Mouse (Mus musculus): ENCODE measurements around the gene Nptxr.
A peak's percentile ranks its signal among the peaks of the same experiment; 100 is the strongest.

The Nptxr gene

DNA sequence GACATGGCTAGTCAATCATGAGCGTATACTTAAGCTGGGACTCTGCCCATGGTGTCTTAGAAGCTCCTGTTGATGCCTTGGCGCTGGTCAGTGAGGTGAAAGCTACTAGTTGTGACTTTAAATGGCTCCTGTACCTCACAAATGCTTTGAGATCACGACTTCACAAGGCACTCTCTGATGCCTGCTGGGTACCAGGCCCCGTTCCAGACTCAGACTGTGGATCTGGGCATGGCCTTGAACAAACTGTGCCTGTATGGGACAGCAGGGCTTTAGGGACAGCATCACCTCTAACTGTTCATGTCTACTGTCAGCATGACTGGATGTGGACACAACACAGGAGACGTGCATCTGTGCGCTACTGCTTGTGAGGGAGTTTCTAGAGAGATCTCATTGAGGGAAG, 13.7 kb downstream of the Nptxr start:
- no peak for DNase-seq (ENCODE audit: low spot score)

DNA sequence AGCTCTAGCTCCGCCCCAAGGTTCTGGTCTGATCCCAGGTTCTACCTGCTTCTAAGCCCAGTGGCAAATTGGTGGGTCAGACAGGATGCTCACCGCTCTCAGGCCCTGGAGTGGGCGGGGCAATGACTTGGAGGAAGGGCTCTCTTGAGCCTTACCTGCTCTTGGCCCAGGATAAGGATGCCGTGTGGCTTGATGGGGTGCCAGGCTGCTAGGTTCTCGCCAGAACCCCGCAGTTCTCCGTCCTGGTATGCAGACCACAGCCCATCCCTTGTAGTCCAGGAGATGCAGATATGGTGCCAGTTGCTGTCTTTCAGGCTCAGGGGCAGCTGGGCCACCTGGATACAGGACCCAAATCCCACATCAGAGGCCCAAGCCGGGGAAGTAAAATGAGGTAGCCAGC, 14.5 kb downstream of the Nptxr start:
- DNase-seq (ENCODE audit: low spot score) = no peak

DNA sequence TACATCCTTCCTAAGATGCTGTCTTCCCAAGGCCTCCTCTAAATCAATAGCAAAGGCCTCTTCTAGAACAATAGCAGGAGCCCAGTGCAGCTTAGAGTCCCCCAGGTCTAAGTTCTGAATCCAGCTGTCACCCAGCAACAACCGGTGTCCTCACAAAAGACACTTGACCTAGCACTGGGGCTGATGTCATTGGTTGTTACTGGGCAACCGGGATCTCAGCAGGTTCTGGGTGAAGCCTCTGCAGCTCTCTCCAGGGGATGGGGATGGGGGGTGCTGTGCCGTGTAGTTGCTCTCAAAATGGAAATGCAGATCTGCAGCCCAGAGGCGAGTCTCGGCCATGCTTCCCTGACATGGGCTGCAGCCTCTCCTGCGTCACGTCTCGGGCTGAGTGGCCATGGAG, 16.8 kb downstream of the Nptxr start:
- DNase-seq (ENCODE audit: low spot score) = no peak

DNA sequence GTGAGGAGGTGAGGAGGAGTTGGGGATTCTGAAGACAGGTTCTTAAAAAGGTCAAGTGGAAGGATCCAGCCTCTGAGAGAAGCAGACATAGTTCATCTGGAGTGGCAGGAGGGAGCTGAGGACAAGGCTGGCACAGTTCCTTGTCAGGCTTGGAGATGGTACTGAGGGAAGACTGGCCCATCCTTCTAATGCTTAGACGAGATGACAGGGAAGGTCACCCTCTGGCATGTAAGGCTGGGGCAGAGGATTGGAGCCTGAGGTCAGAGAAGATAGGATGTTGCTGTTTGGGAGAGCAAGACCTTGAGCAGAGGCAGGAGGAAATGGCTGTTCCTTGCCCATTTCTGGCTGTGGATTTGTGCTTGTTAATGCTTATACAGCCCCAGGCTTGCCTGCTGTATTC, 19.5 kb downstream of the Nptxr start:
- DNase-seq (ENCODE audit: low spot score) = no peak

DNA sequence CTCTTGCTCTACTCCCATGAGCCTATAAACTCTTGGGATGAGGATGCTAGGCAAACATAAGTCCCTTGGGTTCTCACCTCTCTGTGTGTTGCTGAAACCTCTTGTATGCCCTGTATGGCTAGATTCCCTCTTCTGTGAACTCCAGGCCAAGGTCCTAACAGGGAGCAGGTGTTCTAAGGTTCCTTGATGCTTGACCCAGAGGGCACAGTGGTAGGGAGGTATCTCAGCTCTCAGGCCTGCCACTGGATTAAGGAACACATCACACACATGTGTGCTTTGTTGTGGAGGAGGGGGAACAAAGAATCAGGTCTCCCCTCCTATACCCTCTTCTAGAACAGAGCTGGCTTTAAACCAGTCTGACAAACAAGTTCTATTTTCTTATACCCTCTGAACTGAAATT, 26.8 kb downstream of the Nptxr start, which contains the start of gene Dnal4:
Gene Dnal4 (minus strand): TSS at position 101 of the 400 bp plus-strand sequence.
- DNase-seq (ENCODE audit: low spot score) = no peak

DNA sequence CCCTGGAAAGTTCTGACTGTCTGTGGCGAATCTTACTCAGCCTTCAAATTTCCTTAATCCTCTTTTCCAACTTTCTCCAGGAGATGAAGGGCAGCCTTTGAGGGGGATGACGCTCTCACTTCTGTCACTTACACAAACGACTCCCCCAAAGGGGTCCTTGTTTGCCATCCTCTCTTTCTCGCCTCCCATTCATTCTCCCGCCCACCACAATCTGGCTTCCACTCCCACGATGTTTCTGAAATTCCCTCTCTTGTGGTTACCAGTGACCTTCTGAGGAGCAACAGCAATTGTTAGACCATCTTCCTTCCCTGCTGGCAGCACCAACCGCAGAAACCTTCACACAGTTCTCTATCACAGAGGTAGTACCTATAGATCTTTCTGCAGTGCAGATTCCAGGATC, 28.9 kb downstream of the Nptxr start:
- no peak for DNase-seq (ENCODE audit: low spot score)

DNA sequence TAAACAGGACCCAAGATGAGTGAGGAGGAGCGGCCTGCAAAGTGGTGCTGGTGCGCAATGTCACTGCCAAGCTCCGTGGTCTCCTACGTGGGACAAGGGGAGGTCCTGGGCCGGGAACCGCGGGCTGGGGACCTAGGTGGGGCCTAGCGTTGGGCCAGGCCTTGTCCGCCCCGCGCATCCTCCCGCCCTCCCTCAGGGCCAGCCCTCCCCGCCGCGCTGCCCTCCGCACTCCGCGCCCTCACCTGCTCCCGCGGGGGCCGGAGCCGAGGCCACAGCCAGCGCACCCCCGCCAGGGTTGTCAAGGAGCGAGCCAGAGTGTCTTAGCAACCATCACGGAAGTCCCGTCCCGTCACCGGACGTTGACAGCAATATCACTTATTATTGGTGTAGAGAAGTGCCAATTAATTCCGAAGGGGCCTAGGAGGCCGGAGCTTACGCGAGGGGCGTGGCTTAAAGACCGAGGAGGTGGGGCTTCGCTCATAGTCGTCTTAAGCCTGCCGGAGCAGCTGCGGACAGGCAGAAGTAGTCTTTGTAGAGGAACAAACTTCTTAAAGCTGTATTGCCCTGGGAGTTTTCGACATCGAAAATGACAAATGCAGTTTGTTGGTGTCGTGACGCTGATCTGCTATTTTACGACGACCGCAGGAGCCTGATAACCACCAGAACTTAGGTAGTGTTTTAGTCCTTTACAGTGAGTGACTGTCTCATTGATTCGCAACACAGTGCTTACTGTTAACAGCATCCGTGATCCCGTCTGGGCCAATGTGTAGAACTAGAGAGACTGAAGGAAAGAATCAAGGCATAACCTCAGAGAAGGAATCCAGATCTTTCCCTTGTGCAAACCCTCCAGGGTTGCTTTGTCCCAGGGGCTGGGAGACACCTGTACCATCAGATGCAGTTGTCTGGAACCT, 30.2 kb downstream of the Nptxr start:
- peak; percentile 96 for DNase-seq (ENCODE audit: low spot score)

DNA sequence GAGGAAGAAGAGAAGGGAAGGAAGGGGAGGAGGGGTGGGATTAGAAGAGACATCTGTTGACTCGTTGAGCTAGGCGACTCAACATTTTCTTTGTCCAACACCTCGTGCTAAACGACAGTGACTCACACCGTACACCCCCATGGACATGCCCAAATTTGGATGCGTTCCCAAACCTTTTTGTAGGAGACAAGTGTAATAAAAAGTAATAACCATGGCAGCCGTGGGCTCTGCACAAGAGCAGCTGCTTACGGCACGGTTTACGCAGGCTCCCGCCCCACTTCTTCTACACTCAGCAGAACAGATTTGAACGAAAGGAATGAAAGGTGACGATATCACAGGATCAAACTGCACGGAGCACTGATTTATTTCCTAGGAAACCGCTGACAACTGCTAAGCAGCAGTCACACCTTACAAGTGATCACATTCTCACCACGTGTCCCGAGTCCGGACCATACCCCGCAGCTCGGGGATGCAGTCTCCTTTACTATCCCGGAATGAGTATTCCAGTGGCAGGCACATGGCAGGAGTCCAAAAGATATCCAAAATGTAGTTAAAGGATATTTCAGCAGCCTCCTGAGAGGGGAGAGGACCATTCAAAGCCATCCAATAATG, 33.8 kb downstream of the Nptxr start:
- no peak for DNase-seq (ENCODE audit: low spot score)

DNA sequence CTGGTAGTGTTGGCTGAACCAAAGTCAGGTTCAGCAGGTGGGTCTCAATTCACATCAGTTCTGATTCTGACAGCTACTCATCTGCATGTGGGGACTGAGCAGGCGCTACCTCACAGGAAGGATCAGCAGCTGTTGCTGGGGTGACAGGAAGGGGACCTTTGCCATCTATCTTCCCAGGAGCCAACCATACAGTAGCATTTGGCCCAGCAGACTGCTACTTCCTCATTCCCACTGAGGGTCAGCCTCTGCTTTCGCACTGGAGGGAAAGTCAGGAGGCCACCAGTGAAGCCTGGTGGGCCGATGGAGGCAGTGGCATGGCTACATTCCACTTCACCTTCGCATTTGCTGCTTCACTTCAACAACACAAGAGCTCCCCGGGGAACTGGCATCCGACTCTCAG, 36.3 kb downstream of the Nptxr start:
- no peak for DNase-seq (ENCODE audit: low spot score)

DNA sequence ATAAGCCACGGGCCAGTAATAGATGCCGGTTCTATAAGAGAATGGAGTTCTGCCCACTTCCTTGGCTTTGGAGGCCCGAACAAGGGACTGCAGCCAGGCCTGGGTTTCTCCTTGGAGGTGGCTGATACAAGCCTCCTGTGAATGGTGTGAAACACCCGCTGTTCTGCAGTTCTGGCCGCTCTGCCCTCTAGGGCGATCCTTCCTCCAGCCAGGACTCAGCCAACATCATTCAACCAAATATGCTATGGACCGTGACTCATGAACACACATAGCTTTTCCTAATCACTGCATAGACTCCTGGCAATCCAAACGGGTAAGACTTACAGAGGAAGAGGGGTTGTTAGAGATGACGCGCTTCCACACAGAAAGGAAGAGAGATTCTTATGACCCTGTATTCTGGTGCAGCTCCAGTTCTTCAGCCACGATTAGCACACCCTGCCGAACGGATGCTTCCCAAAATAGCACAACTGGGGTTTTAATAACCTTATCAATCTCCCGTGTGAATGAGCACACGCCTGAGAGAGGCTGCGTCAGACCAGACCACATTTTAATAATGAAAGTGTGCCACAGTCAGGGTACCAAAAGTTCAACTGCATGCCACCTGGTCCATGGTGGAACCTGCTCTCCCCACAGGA, 37.1 kb downstream of the Nptxr start:
- DNase-seq (ENCODE audit: low spot score) = no peak

DNA sequence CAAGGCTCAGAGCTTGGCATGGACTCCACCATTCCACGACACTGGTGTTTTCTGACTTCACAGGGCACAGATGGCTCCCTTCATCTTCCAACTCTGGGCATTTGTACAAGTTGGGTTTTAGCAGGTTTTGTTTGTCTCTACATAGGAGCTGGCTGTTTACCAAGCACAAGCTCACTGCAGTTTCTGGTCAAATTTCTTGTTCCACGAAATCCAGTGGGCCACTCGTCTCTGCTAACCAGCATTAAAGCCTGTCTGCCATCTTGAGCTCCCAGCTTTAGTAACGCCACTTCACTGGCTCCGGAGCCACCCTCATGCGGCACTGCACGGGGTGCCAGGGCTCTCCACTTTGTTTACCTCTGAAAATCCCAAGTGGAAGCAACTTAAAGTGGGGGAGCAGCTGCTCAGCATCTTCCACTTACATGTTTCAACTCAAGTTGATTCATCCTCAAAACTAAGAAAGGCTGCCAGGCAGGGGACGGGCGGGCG, 37.9 kb downstream of the Nptxr start:
- DNase-seq (ENCODE audit: low spot score) = no peak

DNA sequence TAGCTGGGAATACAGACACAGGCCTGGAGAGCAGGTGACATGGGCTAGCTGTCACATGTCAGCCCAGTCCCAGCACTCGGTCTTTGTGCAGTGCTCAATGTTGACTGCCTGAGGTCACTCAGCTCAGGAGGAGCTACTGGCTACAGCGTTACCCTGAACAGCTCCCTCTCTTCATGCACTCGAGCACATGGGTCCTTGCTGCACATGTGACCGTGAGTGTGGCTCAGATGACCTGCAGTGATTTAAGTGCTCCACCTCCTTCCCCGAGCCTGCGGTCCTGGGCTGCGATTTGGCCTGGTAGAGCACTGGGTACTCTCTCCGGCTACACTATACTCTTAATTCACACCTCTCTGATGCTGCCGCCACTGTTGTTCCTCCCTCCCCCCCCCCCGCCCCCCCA, 38.4 kb downstream of the Nptxr start:
- DNase-seq (ENCODE audit: low spot score) = no peak

DNA sequence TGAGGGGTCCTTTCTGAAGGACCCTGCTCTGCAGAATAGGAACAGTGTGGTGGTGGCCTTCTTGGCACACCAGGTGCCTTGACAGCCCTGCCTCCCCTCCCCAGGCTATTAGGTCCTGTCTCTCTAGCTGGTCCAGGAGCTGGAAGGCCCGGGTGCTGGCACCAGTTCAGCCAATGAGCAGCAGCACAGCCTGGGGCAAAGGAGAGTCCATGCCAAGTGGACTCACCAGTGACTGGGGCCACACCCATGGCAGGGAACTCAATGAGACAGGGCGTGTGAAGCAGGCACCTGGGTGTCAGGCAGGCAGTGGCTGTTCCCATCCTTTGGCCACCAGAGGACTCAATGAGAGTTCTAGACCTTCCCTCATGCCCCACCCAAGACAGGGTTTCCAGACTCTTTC, 39.2 kb downstream of the Nptxr start:
- no peak for DNase-seq (ENCODE audit: low spot score)

DNA sequence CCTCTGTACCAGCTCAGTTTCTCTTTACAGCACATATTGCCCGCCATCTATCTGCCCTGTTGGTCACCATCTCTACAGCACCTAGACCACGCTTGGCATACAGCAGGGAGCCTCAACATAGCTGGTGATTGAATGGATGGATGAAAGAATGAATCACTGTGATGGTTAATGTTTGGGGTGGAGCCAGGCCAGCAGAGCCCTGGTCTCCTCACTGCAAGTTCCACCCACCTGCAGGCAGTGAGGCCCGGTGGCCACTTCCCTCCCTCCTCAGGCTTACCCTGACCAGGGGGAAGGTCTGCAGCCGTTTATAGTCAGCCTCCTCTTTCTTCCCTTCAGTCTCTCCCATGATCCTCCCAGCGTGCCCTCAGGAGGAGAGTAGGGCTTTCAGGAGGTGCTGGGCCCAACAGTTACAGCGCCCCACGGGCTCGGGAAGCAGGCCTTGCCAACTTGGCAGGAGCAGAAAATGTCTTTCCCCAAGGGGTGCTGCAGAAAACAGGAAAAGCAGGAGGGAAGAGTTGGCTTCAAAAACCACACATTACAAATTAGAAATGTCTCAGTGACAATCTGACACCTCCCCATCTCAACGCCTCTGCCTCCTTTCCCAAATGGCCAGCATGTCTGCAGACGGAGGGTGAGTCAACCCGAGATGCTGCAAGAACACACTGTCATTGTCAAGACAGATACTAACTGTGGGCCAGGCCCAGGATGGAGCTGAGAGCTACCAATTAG, 39.9 kb downstream of the Nptxr start:
- no peak for DNase-seq (ENCODE audit: low spot score)

DNA sequence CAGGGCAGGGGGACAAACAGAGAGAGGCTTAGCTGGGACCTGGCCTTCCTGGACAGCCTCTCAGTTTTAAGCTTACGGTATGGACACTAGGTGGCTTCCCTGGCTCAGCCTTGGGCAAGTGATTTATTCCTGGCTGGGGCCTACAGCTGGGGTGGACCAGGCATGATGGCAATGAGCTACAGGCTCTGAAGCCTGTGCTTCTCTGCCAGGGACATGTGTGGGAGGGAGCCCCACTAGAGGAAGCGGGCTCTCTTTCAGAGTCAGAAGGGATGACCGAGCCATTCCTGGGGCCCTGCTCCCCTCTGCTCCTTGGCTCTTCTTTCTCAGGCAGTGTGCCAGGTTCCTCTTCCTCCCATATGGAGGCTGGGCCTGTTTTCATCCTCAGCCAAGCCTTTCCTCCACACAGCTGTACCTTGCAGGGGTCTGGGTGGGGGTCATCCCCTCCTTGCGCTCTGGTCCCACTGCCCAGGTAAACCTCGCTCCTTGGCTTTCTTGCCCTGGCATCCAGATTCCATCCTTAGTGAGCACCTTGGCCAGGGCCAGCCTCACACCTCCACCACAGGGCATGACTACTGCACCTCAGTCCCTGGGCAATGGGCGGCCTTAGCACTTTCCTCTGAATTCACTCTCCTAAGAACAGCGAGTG, 40.8 kb downstream of the Nptxr start:
- no peak for DNase-seq (ENCODE audit: low spot score)

DNA sequence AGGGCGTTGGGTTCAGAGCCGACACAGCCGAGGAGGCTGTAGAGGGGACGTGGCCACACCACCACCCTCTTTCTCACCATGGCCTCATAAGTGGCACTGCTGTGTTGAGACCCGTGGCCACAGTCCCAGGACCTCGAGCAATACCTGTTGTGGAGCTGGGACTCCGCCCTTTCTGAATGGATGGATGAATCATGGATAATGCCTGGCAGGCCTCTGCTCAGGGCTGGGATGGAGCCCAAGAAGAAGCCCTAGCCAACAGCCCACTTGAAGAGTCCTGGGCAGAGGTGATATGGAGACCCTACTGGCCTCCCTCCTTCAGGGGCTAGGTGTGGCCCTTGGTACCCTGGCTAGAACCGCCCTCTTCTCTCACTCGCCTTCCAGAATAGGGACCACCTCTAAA, 41.6 kb downstream of the Nptxr start:
- no peak for DNase-seq (ENCODE audit: low spot score)

DNA sequence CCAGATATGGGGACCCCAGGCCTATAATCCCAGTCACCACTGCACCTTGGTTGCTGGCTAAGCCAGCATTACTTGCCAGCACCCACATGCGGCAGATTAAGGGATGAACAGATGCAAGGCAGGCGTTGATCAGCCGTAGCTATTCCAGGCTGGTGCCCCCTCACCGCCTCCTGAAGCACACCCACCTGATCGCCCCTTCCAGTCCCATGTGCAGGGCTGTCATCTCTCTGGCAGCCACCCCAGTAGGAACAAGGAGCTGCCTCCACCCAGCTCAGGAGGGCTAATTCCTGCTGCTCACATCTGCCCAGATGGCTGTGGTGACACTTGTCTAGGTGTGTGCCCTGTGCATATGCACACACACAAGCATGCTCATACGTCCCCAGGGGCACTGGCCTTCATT, 43.6 kb downstream of the Nptxr start:
- DNase-seq (ENCODE audit: low spot score) = no peak

DNA sequence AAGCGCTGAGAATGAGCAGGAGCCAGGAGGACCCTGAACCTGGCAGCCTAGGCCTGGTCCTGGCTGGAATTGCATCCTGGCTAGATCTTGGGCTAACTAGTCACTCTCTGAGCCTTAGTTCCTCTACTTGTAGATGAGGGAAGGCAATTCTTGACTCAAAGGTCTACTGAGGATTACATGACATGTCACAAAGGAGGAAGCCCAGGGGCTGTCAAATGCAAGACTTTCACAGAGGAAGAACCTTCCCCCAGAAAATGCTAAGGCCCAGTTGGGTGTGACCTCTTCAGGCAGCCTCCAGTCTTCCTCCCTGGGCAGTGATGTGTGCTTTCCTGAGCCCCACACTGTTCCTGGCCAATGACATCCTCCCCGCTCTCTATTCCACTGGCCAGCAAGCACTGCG, 47.4 kb downstream of the Nptxr start:
- DNase-seq (ENCODE audit: low spot score) = no peak

DNA sequence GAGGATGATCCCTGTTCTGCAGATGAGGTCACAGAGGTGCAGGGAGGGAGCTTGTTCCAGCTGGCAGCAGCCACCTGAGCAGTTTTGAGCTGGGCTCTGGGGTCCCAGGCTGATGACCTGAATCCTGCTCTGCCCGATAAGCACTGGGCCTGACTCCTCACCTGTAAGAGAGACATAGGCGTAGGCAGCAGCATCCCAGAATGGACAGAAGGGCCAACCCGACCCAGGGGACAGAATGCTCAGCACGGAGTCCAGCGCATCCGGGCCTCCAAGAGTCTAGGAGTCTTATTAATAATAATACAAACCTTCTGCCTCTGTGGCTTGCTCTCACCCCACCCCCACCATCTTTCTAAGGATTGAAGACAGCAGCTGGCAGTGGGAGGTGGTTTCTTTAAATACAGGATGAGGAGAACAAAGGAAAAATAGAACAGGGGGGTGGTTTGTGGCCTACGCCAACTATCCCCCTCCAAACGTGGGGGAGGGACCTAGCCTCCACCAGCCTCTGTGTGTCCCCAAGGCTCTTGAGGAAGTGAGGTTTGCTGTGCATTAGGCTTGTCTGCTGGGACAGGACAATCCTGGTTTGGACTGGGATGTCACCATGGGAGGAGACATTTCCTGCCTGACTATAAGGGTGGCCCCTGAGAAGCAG, 48.5 kb downstream of the Nptxr start:
- no peak for DNase-seq (ENCODE audit: low spot score)

DNA sequence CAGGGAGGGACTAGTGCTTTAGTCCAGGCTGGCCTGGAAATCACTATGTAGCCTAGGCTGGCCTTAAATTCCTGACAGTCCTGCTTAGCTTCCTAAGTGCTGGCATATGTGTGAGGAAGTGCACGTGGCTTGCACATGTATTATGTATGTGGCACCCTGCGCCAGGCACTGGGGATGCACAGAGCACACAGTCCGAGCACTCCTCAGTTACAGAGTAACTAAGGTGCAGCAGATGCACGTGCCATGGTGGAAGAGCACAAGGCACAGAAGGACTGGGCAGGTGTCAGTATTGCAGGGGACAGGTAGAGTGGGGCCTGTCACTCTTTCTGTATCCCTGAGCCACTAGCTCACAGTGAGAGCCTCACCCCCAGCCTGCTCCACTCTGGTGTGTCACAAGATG, 49.4 kb downstream of the Nptxr start:
- DNase-seq (ENCODE audit: low spot score) = no peak

DNA sequence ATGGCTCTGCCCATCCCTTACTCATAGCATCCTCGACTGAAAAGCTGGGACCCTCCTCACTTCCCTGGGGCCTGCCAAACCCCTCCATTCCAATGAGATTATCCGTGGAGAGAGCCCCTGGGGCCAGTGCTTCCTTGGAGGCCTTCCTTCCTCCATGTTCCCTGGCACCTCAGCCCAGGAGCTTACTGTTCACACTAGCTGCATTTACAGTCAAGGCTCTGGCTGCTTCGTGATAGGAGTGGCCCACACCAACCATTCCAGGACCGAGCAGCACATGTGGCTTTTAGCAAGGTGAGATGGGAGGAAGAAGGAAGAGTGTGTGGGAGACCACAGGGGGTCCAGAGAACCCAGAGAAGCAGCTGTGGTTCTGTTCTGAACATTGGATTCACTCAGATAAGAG, 50.7 kb downstream of the Nptxr start:
- no peak for DNase-seq (ENCODE audit: low spot score)

DNA sequence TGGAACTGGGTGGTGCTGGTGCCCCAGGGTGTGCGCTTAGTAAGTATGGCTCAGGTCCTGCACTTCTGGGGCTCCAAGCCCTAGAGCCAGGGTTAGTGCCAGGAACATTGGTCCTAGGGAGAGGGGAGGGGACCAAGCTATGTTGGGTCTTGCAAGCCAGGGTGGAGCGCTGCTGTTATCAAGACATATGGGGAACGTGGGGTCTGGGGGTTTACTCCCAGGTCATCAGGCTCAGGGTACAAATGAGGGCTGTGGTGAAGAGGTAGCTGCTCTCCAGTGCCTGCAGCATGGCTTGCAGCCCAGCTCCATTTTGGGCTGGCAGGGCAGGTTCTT, 51.2 kb downstream of the Nptxr start:
- DNase-seq (ENCODE audit: low spot score) = no peak

All from c-Kit-positive CD71-positive TER-119-positive erythroid progenitor cells, embryonic 14.5 days (primary cell).